Mouse (Mus musculus): ENCODE measurements around the gene Gm5799. TPM values are rescaled to one million over a fixed set of nuclear protein-coding genes. Genes with fewer than 3 reads are reported as not detected.
"Not testable (repeated sequence)": the region's sequence is repeated elsewhere in the genome, so short reads cannot be mapped to it uniquely, and the experiment has no call there.

Gm5799 gene
- under 1 TPM in 1 of 2 experiments, not detected in 1; 0.64 TPM for total RNA-seq (2021)

DNA sequence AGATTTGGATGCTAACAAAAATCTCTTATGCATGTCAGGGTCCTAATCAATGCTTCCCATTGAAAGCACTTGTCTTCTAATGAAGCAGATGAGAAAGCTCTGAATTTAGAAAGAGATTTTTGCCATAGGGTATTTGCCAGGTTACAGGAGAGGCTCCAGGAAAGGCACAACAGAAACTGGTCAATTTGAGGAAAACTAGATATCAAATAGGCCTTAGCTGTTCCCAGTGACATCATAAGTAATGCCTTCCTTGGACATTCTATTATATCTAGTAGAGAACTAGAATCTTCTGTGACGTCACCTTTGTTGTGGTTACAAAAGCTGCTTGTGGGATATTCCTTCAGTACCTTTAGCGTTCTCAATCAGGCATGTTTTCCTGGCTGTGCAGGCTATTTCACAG lies at the start of gene Gm5799:
Gene Gm5799 (plus strand): TSS at position 301 of the 400 bp plus-strand sequence.
- DNase-seq (ENCODE audit: extremely low spot score in 1 of 2, low spot score in 2 of 2) = not testable (repeated sequence)

DNA sequence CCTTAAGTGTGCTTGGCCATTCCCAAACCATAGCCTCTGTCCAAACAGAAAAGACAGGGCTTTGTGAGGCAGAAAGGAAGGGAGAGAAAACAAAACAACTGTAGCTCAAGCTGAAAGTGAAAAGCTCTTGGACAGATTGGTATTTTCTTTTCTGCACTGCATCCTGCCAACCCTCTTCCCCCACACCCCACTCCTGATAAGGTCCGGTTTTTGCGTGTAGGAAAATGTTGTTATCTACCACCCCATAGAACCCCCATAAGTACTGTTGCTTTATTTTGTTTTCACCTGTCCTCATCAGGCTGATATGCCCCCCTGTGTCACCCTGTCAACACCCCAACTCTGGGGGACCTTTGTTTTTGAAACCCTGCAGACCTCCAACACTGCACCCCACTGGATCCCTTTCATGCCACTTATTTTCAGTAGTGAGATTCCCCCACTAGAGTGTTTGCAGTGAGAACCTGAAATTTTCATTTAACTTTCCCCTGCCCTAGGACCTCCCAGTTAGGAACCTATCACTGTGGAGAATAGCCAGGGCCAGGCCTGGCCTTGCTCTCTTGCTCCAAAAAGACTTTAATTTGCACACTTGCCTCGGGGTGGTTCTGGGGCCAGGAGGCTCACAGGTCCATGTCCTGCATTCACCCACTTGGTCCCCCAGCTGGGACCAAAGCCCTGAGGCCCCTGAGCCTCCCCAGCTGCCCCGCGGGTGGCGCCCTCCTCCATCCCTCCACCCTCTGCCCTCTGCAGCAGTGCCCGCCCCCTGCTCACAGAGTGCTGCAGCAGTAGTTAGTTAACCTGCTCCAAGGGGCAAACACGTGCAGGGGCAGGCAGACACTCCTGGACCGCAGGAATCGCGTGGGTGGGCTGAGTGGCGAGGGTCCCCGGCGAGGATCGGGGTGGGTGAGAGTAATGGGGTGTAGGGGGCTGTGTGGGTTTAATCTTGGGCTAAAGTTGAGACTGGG lies 12.0 kb upstream of the Gm5799 start:
- DNase-seq (ENCODE audit: extremely low spot score in 1 of 2, low spot score in 2 of 2) = not testable (repeated sequence)
- intact Hi-C loops (cut with DNase I) = loop anchor here (10.0 kb wide), 1 partner anchor 277 kb away; the partner anchor contains the start of gene Gm8126

More for the DNA sequence above, at the start of gene Gm5799:
- intact Hi-C loops (cut with DNase I) = not testable (repeated sequence)

DNA sequence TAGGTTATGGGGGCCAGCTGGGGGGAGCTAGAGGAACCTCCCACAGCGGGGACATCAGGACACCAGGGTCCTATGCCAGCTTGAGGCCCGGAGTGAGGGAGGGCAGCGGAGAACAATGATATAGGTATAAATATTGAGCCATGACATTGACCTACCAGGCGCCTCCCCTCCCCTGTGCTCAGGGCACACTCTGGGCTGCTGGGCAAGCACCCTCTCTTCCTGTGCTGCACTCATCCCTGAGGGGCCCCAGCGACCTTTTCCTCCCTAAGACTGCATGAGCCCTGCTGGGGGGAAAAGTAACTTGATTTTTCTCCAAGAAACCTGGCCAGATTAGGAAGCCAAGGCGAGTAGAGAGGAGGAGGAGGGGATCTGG lies 11.4 kb upstream of the Gm5799 start:
- not testable (repeated sequence) for DNase-seq (ENCODE audit: extremely low spot score in 1 of 2, low spot score in 2 of 2)
- intact Hi-C loops (cut with DNase I) = loop anchor here (10.0 kb wide), 1 partner anchor 277 kb away; the partner anchor contains the start of gene Gm8126

DNA sequence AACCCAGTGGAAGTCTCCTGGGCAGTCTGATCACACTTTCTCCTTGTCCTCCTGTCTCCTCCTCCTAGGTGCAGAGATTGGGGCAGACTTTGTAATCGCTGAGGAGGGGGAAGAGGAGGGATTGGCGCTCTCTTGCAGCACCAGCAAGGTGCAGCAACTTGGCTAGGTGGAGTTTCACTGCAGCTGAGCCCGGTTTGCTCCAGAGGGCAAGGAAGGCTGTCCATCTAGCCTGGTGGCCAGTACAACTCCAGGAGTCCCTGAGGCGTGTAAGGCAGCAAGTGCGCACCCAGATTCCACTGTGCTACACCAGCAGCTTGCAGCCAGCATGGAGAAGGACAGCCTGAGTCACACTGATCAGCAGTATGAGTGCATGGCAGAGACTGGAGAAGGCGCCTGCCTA lies 11.0 kb upstream of the Gm5799 start:
- intact Hi-C loops (cut with DNase I) = loop anchor here (10.0 kb wide), 1 partner anchor 278 kb away; the partner anchor contains the start of gene Gm8126
- DNase-seq (ENCODE audit: extremely low spot score in 1 of 2, low spot score in 2 of 2) = peak in 1 of 2 experiments; percentile 41

DNA sequence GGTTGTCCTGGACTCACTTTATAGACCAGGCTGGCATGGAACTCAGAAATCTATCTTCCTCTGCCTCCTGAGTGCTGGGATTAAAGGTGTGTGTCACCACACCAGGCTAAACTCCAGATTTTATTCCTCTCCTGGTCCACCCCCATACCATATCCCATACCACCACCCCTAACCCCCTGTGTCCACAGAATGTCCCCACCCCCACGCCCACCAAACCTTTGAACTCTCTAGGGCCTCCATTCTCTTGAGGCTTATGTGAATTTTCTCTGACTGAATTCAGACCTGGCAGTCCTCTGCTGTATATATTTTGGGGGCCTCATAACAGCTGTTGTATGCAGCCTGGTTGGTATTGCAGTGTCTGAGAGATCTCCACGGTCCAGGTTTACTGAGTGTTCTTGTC lies 5.2 kb upstream of the Gm5799 start:
- intact Hi-C loops (cut with DNase I) = loop anchor here (10.0 kb wide), 1 partner anchor 283 kb away; the partner anchor contains the start of gene Gm8126
- DNase-seq (ENCODE audit: extremely low spot score in 1 of 2, low spot score in 2 of 2) = peak in 1 of 2 experiments; percentile 43

DNA sequence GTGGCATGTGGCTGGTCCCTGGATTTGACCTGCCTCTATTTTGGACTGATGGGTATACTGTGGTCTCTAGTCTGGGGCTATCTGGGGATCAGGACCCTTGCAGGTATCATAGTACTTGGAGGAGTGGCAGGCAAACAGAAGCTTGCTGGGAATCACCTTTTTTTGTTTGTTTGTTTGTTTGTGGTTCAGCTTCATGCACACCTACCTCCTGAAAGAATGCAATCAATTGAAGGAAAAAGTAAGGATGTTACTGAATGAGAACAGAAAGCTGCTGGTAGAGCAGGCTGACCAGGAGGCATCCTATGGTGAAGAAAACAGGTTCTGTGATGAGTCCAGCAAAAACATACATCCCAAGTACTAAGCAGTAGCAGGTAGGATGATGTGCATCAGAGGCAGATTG lies 2.9 kb downstream of the Gm5799 start:
- DNase-seq (ENCODE audit: extremely low spot score in 1 of 2, low spot score in 2 of 2); intact Hi-C loops (cut with DNase I): not testable (repeated sequence)

DNA sequence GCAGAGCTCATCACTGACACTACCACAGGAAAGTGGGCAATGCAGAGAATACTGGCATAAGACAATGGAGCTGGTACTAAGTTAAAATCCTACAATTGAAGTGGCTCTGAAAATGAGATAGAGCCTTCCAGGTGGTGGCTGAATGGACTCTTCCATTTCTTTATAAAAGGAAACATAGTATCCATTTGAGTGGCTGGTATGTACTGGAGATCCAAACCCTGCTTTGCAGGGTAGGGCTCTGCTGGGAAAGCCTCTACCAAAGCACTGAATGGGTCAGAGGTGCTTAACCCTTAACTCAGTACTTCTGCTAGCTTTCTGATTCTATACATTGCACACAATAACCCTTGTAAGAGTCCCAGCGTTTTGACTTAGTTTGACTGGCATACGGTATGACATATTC lies 8.9 kb downstream of the Gm5799 start:
- intact Hi-C loops (cut with DNase I); DNase-seq (ENCODE audit: extremely low spot score in 1 of 2, low spot score in 2 of 2): not testable (repeated sequence)

DNA sequence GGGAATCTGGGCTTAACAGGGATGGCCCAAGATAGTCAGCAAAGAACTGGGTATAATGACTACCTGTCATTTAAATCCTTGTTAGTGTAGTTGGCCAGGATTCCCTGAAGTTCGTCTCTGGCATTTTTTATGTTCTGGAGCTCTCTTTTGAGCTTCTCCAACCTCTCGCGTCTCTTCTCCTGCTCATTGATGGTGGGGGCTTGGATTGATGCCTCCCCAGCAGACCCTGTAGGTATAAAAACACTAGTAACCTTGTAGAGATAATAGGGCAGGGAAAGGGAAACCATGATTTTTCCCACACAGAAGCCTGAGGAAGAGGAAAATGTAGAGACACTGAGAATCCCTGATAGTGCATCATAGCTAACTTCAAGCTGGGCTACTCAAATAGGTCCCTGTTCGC lies 34.6 kb downstream of the Gm5799 start:
- intact Hi-C loops (cut with DNase I); DNase-seq (ENCODE audit: extremely low spot score in 1 of 2, low spot score in 2 of 2): not testable (repeated sequence)

DNA sequence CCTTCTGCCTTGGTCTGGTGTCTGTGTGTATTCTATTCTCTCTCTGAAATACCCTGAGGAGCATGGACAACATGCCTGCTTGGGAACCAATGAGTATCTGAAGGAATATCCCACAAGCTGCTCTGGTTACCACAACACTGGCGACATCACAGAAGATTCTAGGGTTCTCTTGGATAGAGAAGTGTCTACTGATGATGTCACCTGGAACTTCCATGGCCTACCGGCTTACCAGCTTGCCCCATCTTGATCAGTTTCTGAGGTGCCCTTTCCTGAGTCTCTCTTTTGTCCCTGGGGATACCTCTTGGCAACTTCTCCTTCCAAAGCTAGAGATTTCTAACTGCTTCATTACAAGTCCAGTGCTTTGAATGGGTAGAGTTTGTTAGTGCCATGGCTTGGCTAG lies 35.7 kb downstream of the Gm5799 start, which contains the start of gene Gm17654:
Gene Gm17654 (minus strand): TSS at position 101 of the 400 bp plus-strand sequence.
- intact Hi-C loops (cut with DNase I); DNase-seq (ENCODE audit: extremely low spot score in 1 of 2, low spot score in 2 of 2): not testable (repeated sequence)

Other genes with a start within 250 kb of the Gm5799 start
- not detected for gene Gm8127, start 249.7 kb upstream of the Gm5799 start, total RNA-seq (2021)
- 1 to 10 TPM in 1 of 2 experiments, not detected in 1; 1.8 TPM for gene 1700001F09Rik, start 195.8 kb upstream of the Gm5799 start, total RNA-seq (2021)
- not detected for gene Gm8138, start 127.2 kb upstream of the Gm5799 start, total RNA-seq (2021)
- not detected for gene Gm17654, start 35.6 kb downstream of the Gm5799 start, total RNA-seq (2021)
- gene Gm10375, start 64.4 kb downstream of the Gm5799 start, total RNA-seq (2021) = not detected
- not detected for gene Gm8165, start 133.6 kb downstream of the Gm5799 start, total RNA-seq (2021)
- 1 to 10 TPM; 1.7 to 2.4 TPM for gene Gm7324, start 154.3 kb downstream of the Gm5799 start, total RNA-seq (2021)
- gene Gm16506, start 183.9 kb downstream of the Gm5799 start, total RNA-seq (2021) = not detected
- gene Gm6526, start 204.3 kb downstream of the Gm5799 start, total RNA-seq (2021) = not detected
- not detected for gene Gm8180, start 241.2 kb downstream of the Gm5799 start, total RNA-seq (2021)